Mouse (Mus musculus): Measurements from ENCODE around the gene Odr4.

- TF ChIP-seq USF1 (IDR thresholded peaks at IDR 0.05; ENCODE audit: low read depth) (no peak), MYOD1 (IDR thresholded peaks at IDR 0.05; ENCODE audit: control insufficient read depth, insufficient read length, low read depth) (no peak), CTCF (IDR thresholded peaks at IDR 0.05; ENCODE audit: control insufficient read depth, insufficient read depth, insufficient read length) (no peak)
Observed at GRCm38 (mm10) chr1:150360864-150361263, 32.0 kb downstream of the Odr4 start.
